Mouse (Mus musculus): Measurements from ENCODE around the gene Rgs9. TPM values are rescaled to one million over a fixed set of nuclear protein-coding genes. Genes with fewer than 3 reads are reported as not detected.

The Rgs9 gene
- polyA plus RNA-seq, 1 experiment from 2014 or later: 12.4 TPM

DNA sequence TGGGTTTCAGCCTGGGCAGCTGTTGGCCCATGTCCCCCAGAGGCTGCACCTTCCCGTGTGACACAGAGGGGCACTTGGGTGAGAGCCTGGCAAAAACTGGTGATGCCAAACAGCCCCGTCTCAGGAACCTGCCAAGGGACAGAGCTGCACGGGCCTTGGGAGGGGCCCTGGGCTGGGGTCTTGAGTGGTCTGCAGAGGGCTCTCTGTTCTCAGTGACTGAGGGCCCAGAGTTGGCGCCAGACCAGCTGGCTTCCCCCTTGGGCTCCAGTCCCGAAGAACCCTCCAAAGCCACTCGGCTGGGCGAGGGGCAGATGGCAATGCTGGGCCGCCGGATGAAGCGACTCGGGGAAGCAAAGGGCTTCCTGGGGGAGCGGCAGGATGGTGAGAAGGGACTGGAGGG is 70.8 kb downstream of the Rgs9 start:
- Histone ChIP-seq H3K27ac (replicated peaks) (no peak overlapping the region), H3K36me3 (no peaks in the 10 kb centered on the region), H3K4me2 (no peak overlapping the region), H3K4me3 (no peak overlapping the region), H3K4me1 (replicated peaks) (no peaks in the 10 kb centered on the region), H3K9me3 (no peaks in the 10 kb centered on the region), H3K27me3 (no peaks in the 10 kb centered on the region), H3K9ac (no peak overlapping the region)
- ATAC-seq (ENCODE audit: low FRiP score, low read depth): peak; percentile 74
- WGBS: 70% methylated on average over 12 of the region's 12 CpGs

DNA sequence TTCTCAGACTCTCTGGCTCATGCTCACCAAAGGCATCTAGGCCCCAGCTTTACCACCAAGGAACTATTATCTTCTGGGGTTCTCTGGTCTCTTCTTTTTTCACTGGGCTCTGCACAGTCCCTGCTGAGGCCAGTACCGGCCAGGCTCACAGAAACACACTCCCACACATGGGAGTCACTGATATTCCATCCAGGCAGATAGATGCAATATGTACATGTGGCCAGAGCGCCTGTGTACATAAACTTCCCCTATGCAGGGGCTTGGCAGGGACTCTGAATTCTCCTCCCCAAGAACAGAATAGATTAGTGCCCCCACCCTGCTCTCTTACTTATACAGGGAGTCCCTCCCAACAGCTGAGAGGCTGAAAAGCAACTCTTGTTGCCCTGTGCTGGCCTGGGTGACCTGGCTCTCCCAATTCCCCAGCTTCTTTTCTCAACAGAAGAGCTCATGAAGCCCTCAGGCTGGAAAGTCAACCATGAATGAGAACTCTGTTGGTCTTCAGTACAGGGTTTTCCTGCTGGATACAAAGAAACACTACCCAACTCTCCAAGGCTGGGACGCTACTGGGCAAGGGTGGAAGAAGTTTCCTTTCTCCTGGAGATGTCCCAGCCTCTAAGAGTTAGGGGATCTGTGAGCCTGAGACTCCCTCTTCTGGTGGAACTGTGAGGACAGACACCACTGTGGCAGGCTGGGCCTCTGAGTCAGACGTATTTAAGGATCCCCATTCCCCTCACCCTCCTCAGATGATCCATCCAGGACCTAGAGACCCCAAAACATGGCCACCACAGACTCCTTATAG is 76.5 kb downstream of the Rgs9 start:
- WGBS: 37% methylated on average over 4 of the region's 4 CpGs
- Histone ChIP-seq H3K4me1 (replicated peaks) (peaks cover 12% of the 10 kb centered on the region), H3K9me3 (no peaks in the 10 kb centered on the region), H3K4me2 (no peak overlapping the region), H3K9ac (no peak overlapping the region), H3K4me3 (no peak overlapping the region), H3K27me3 (no peaks in the 10 kb centered on the region), H3K36me3 (no peaks in the 10 kb centered on the region), H3K27ac (replicated peaks) (no peak overlapping the region)
- no peak; the same call in 1 of the 2 replicates for ATAC-seq (ENCODE audit: low FRiP score, low read depth)

DNA sequence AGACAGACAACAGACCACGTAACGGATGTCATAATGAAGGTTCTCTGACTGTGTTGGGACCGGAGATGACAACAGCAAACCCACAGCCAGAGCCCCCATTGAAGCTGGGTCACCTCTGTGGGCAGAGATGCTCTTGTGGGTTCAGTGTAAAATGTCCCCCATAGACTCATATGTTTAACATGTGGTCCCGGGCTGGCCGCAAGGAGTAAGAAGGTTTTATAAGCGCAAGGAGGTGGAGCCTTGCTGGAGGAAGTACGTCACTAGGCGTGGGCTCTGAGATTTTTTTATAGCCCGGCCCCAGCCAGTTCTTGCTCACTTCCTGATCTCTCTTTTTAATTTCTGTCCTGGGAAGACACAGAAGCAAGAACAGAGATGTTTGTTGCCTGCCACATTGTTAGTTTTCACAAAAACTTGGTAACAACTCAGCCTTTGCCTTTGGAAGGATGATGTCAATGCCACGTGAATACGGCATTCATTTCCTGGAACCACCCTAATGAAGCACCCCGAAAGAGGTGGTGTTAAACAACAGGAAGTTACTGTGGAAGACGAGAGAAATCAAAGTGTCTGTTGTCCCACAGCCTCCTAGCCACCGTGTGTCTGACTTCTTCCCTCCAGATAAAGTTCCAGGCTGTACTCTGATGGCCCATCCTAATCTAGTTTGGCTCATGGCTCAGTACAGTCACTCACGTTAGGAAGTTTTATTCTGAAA is 79.1 kb downstream of the Rgs9 start:
- Histone ChIP-seq H3K36me3 (no peaks in the 10 kb centered on the region), H3K4me1 (replicated peaks) (peaks cover 12% of the 10 kb centered on the region), H3K9ac (no peak overlapping the region), H3K4me2 (no peak overlapping the region), H3K4me3 (no peak overlapping the region), H3K27me3 (no peaks in the 10 kb centered on the region), H3K9me3 (no peaks in the 10 kb centered on the region), H3K27ac (replicated peaks) (peak overlapping the region; percentile 14; the same call in 1 of the 2 replicates)
- 79% methylated on average over 15 of the region's 15 CpGs for WGBS
- ATAC-seq (ENCODE audit: low FRiP score, low read depth): no peak

- Histone ChIP-seq H3K4me1 (replicated peaks) (peaks cover 12% of the 10 kb centered on the region), H3K4me2 (no peak overlapping the region), H3K9me3 (no peaks in the 10 kb centered on the region), H3K4me3 (no peak overlapping the region), H3K36me3 (no peaks in the 10 kb centered on the region), H3K27me3 (no peaks in the 10 kb centered on the region), H3K27ac (replicated peaks) (peak overlapping the region; percentile 14), H3K9ac (no peak overlapping the region)
- ATAC-seq (ENCODE audit: low FRiP score, low read depth): peak; percentile 84
- 39% methylated on average over 12 of the region's 12 CpGs for WGBS
Observed at GRCm38 (mm10) chr11:109217827-109218536, 79.9 kb downstream of the Rgs9 start.

DNA sequence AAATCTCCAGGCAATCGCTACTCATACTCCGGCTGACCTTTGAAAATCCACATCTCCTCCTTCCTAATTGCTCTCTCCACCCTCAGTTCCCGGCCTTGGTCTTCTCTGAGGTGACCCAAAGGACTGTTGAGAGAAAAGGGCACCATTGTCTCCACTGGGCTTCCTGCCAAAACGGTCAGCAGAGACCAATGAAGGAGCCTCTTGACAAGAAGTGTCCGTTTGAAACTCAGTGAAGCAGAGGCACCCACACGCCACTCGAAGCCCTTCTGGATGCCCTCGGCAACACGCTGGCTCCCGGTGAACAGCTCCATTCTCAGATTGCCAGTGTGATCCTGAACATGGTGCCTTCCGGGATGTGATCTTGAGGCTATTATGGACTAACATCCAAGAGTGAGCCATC is 87.2 kb downstream of the Rgs9 start:
- H3K27ac ChIP-seq (replicated peaks): no peak overlapping the region
- 11% methylated on average over 11 of the region's 11 CpGs for WGBS
- H3K9ac ChIP-seq: no peak overlapping the region
- no peak overlapping the region for H3K4me3 ChIP-seq
- H3K36me3 ChIP-seq: no peaks in the 10 kb centered on the region
- no peak overlapping the region for H3K4me2 ChIP-seq
- peaks cover 13% of the 10 kb centered on the region for H3K4me1 ChIP-seq (replicated peaks)
- no peak for ATAC-seq (ENCODE audit: low FRiP score, low read depth)
- no peaks in the 10 kb centered on the region for H3K27me3 ChIP-seq
- H3K9me3 ChIP-seq: no peaks in the 10 kb centered on the region

GRCm38 (mm10) chr11:109210341-109210740 is 87.6 kb downstream of the Rgs9 start:
- Histone ChIP-seq H3K4me3 (no peak overlapping the region), H3K9me3 (no peaks in the 10 kb centered on the region), H3K27me3 (no peaks in the 10 kb centered on the region), H3K27ac (replicated peaks) (no peak overlapping the region), H3K4me2 (no peak overlapping the region), H3K4me1 (replicated peaks) (peaks cover 13% of the 10 kb centered on the region), H3K9ac (no peak overlapping the region), H3K36me3 (no peaks in the 10 kb centered on the region)
- WGBS: 16% methylated on average over 7 of the region's 7 CpGs
- no peak for ATAC-seq (ENCODE audit: low FRiP score, low read depth)

DNA sequence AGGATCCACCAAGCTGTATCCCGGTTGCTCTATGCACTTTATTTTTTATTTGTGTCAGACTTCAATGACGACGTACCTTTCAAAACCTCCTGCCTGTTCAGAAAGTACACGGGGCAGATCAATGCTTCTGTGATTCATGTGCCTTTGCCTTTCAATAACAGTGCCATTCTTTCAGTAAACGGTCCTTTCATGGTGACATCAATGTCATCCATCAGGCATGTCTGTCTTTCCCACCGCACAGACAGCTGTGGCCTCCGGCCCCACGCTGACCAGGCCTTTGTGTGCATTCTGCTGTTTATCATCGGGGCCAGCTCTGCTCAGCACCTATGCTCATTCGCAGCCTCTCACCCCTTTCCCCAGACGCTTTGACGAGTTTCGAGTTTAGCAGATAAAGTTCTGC is 91.2 kb downstream of the Rgs9 start:
- no peak overlapping the region for H3K4me3 ChIP-seq
- WGBS: 8% methylated on average over 13 of the region's 13 CpGs
- no peak for ATAC-seq (ENCODE audit: low FRiP score, low read depth)
- no peaks in the 10 kb centered on the region for H3K36me3 ChIP-seq
- H3K27me3 ChIP-seq: no peaks in the 10 kb centered on the region
- H3K4me1 ChIP-seq (replicated peaks): peaks cover 13% of the 10 kb centered on the region
- H3K9ac ChIP-seq: no peak overlapping the region
- no peak overlapping the region for H3K4me2 ChIP-seq
- no peak overlapping the region for H3K27ac ChIP-seq (replicated peaks)
- H3K9me3 ChIP-seq: no peaks in the 10 kb centered on the region

GRCm38 (mm10) chr11:109206028-109206427 is 91.9 kb downstream of the Rgs9 start:
- Histone ChIP-seq H3K27me3 (no peaks in the 10 kb centered on the region), H3K4me1 (replicated peaks) (peaks cover 13% of the 10 kb centered on the region), H3K9me3 (no peaks in the 10 kb centered on the region), H3K4me3 (no peak overlapping the region), H3K4me2 (no peak overlapping the region), H3K27ac (replicated peaks) (no peak overlapping the region), H3K36me3 (no peaks in the 10 kb centered on the region), H3K9ac (no peak overlapping the region)
- no peak for ATAC-seq (ENCODE audit: low FRiP score, low read depth)
- WGBS: 51% methylated on average over 1 of the region's 1 CpGs

DNA sequence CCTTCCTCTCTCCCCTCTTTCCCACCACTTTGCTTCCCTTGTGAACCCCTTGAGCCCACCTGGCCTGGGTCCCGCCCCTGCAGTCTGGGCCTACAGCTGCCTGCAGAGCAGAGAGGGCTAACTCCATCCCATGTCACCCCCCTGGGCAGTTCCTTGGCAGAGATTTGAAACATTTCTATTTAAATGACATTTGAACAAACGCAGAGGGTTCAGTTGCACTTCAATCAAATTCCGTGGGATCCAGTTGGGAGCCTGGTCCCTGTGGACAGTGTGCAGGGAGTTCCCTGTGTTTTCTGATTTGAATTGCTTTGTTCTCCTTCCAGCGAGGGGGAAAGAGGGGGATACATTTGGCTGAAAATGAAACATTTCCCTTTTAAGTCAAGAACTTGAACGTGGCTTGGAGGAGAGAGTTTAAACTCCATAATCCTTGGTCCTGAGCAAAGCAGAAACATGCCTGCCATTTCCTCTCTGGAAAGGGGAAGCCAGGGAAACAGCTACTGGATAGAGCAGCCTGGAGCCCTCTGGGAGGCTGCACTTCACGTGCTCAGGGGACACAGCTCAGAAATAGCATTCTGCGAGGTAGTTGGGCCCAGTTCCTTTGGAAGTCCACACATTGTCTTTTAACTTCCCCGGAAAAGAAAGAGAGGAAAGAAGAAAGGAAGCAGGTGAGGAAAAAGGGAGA is 98.2 kb downstream of the Rgs9 start:
- Histone ChIP-seq H3K27ac (replicated peaks) (no peak overlapping the region), H3K27me3 (no peaks in the 10 kb centered on the region), H3K36me3 (no peaks in the 10 kb centered on the region), H3K9me3 (no peaks in the 10 kb centered on the region), H3K4me1 (replicated peaks) (peaks cover 6% of the 10 kb centered on the region), H3K4me2 (no peak overlapping the region), H3K4me3 (no peak overlapping the region), H3K9ac (no peak overlapping the region)
- WGBS: 26% methylated on average over 8 of the region's 8 CpGs
- ATAC-seq (ENCODE audit: low FRiP score, low read depth): peak; percentile 48; the same call in 1 of the 2 replicates

DNA sequence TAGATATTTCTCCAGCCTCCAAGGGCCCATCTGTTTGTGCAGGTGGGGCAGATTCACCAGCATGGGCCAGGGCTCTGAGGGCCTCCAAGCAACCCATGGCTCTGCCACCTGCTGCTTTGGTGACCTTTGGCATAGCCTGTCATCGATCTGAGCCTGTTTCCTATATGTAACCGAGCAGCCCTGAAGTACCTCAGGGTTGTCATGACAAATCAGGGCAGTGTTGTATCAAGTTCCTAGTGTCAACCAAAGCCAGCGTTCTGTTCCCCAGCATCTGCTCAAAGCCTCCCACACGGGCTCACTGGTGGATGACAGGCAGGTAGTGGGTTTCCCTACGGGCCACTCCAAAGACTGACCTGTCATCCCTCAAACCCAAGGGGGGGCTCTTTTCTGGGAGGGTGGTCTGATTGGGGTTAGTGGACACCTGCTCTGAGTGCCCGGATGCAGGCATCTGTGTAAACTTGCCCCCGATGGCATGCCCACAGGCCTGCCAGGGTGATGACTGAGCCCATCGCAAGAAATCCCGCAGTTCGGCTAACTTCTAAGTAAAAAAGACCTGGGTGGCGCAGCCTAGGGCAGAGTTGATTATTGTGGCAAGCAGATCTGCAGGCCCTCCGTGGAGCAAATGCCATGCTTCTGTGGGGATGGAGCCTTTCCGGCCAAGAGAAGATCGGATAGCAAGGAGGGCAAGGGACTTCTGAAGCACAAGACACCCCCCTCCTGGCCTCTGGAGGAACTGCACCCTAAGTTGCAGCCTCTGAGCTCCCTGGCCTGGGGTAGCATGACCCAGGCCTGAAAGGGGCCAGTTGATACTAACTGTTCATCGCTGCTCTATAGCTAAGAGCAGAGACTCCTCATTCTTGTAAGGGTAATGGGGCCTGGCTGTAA is 105.0 kb downstream of the Rgs9 start:
- WGBS: 37% methylated on average over 15 of the region's 15 CpGs
- peak; percentile 78; the same call in 1 of the 2 replicates for ATAC-seq (ENCODE audit: low FRiP score, low read depth)
- Histone ChIP-seq H3K4me3 (no peak overlapping the region), H3K27me3 (no peaks in the 10 kb centered on the region), H3K9ac (no peak overlapping the region), H3K4me1 (replicated peaks) (peaks cover 4% of the 10 kb centered on the region), H3K27ac (replicated peaks) (no peak overlapping the region), H3K36me3 (no peaks in the 10 kb centered on the region), H3K4me2 (no peak overlapping the region), H3K9me3 (no peaks in the 10 kb centered on the region)

GRCm38 (mm10) chr11:109188235-109188634 is 109.7 kb downstream of the Rgs9 start:
- no peak overlapping the region for H3K27ac ChIP-seq (replicated peaks)
- H3K4me3 ChIP-seq: no peak overlapping the region
- no peaks in the 10 kb centered on the region for H3K36me3 ChIP-seq
- H3K4me1 ChIP-seq (replicated peaks): peaks cover 4% of the 10 kb centered on the region
- no peak overlapping the region for H3K4me2 ChIP-seq
- 93% methylated on average over 5 of the region's 5 CpGs for WGBS
- no peak for ATAC-seq (ENCODE audit: low FRiP score, low read depth)
- H3K27me3 ChIP-seq: no peaks in the 10 kb centered on the region
- no peaks in the 10 kb centered on the region for H3K9me3 ChIP-seq
- H3K9ac ChIP-seq: no peak overlapping the region

Measured in hindbrain, embryonic 15.5 days (tissue).